ENCODE assay signal across 8 mouse cellular contexts in the genomic region with DNA sequence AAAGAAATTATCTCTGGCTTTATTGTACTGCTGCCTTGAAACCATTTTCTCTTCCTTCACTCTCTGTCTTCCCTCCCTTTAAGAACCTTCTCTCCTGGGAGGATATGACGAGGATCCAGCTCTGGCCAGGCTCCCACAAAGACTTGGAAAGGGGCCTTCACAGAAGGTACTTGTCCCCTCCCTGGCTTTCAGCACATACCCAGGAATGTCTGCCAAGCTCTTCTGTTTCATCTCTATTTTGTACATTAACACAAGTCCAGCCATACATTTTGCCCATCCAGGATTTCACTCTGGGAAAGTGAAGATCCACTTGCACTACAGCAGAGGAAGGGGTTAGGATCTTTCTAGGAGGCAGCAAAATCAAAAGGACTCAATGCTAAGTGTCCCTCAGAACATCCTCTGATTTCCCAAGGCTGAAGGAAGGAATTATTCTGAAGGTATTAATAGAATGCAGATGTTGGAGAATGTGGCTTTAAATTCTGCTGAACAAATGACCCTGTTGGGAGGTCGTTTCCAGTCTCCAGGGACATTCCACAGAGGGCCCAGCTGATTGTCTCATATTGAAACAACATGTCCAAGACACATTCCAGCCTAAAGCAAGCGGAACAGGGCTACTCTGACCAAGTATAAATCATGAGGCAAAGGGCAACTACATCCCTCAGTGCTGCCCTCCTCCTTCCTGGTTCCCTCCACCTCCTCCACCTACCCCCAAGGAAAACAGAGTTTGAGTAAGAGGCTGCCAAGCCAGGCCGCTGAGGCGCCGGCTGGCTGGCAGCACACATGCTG.
DNase-seq lines count a peak whose midpoint lies in the region; ATAC-seq and TF ChIP-seq lines count a peak whose summit lies in the region.

No protein-coding gene starts in this region.

- no peaks in the 10 kb centered on the region for H3K79me2 ChIP-seq in heart, adult 2 months (replicated peaks; ENCODE audit: control insufficient read depth, insufficient read depth, low read length)

- peak; percentile 59; the same call in 1 of the 2 replicates for TF ChIP-seq EP300 in heart, adult 2 months (IDR thresholded peaks at IDR 0.05; ENCODE audit: insufficient read depth, low read depth, low read length)

- 20% methylated on average over 6 of the region's 6 CpGs for WGBS in heart, adult 2 months
- 26% methylated on average over 6 of the region's 6 CpGs for WGBS in cerebellum, adult 2 months
- 73% methylated on average over 6 of the region's 6 CpGs for WGBS in thymus, adult 2 months

- DNase-seq in adipocyte (ENCODE audit: low spot score) = peak; percentile 79
- DNase-seq in adrenal gland, postnatal 25 days = peak; percentile 6
- DNase-seq in heart, adult 2 months = peak; percentile 56
- peak; percentile 76 for DNase-seq in kidney, postnatal 10 days
- DNase-seq in skeletal muscle tissue, adult 2 months (ENCODE audit: low read depth, low spot score) = peak; percentile 81
- DNase-seq in cerebellum, adult 2 months = no peak
- no peak for DNase-seq in thymus, adult 2 months

- no peaks in the 10 kb centered on the region for H3K27me3 ChIP-seq in heart, adult 2 months (ENCODE audit: control insufficient read depth, insufficient read depth, low read length)
- H3K27me3 ChIP-seq in cerebellum, adult 2 months (ENCODE audit: control insufficient read depth, insufficient read depth, low read length) = no peaks in the 10 kb centered on the region
- H3K27me3 ChIP-seq in thymus, adult 2 months (ENCODE audit: control insufficient read depth, insufficient read depth, low read length) = no peaks in the 10 kb centered on the region

- no peak overlapping the region; the same call in 1 of the 2 replicates for H3K9ac ChIP-seq in heart, adult 2 months (ENCODE audit: low read depth, low read length)

- H3K4me3 ChIP-seq in heart, adult 2 months = no peak overlapping the region
- H3K4me3 ChIP-seq in cerebellum, adult 2 months (replicated peaks; ENCODE audit: insufficient read depth, low read depth, low read length) = no peak overlapping the region
- no peak overlapping the region for H3K4me3 ChIP-seq in thymus, adult 2 months (ENCODE audit: control insufficient read depth, insufficient read depth, low read length)

- H3K36me3 ChIP-seq in heart, adult 2 months (ENCODE audit: control insufficient read depth, insufficient read depth, low read length) = peaks cover 5% of the 10 kb centered on the region
- H3K36me3 ChIP-seq in thymus, adult 2 months (ENCODE audit: control insufficient read depth, insufficient read depth, low read length) = no peaks in the 10 kb centered on the region

- ATAC-seq in megakaryocyte, adult 5-6 weeks (ENCODE audit: poor library complexity, severe bottlenecking) = no peak

- no peak for TF ChIP-seq CTCF in heart, adult 2 months (IDR thresholded peaks at IDR 0.05)
- TF ChIP-seq CTCF in cerebellum, adult 2 months (IDR thresholded peaks at IDR 0.05; ENCODE audit: borderline replicate concordance, insufficient read depth, low read depth, low read length) = no peak
- TF ChIP-seq CTCF in thymus, adult 2 months (IDR thresholded peaks at IDR 0.05; ENCODE audit: borderline replicate concordance, control insufficient read depth, extremely low read depth, insufficient read depth, low read length, poor library complexity) = no peak

- TF ChIP-seq POLR2A in heart, adult 2 months (IDR thresholded peaks at IDR 0.05; ENCODE audit: insufficient read depth, low read depth, low read length) = no peak
- no peak for TF ChIP-seq POLR2A in cerebellum, adult 2 months (IDR thresholded peaks at IDR 0.05; ENCODE audit: borderline replicate concordance, insufficient read depth, low read length)
- TF ChIP-seq POLR2A in thymus, adult 2 months (IDR thresholded peaks at IDR 0.05; ENCODE audit: control insufficient read depth, extremely low read depth, insufficient read depth, low read length, poor library complexity) = no peak

- peaks cover 10% of the 10 kb centered on the region for H3K4me1 ChIP-seq in heart, adult 2 months (ENCODE audit: control insufficient read depth, insufficient read depth, low read length)
- H3K4me1 ChIP-seq in cerebellum, adult 2 months (ENCODE audit: control insufficient read depth, insufficient read depth, low read length) = no peaks in the 10 kb centered on the region
- H3K4me1 ChIP-seq in thymus, adult 2 months (replicated peaks; ENCODE audit: control insufficient read depth, insufficient read depth, low read length) = no peaks in the 10 kb centered on the region

- intact Hi-C loops in heart, adult 2 months (cut with DNase I) = no loop called here

- H3K27ac ChIP-seq in heart, adult 2 months = peak overlapping the region; percentile 70
- no peak overlapping the region for H3K27ac ChIP-seq in cerebellum, adult 2 months (ENCODE audit: insufficient read depth, low read length)
- H3K27ac ChIP-seq in thymus, adult 2 months (ENCODE audit: control insufficient read depth, insufficient read depth, low read length) = no peak overlapping the region

Comparison
In these comparisons a context has a peak if more than half of its experiments do, and no peak if none do; other contexts are left out.
1. DNase-seq: peak in adipocyte (single experiment), adrenal gland, postnatal 25 days (single experiment), heart, adult 2 months (2 of 2), kidney, postnatal 10 days (single experiment) and skeletal muscle tissue, adult 2 months (single experiment); none in cerebellum, adult 2 months (0 of 2) and thymus, adult 2 months (single experiment).